Mouse (Mus musculus) heart, embryonic 14.5 days (tissue): Measurements from ENCODE around the gene Shank3. TPM values are rescaled to one million over a fixed set of nuclear protein-coding genes. Genes with fewer than 3 reads are reported as not detected.

Experiments used
- ATAC-seq: fragments of 200-750 bp; cut with Nextera tagmentation; 2 replicates; pipeline ENCODE4 v1.8.0; 2017; ENCODE audit warnings: low read depth, moderate TSS enrichment; ENCODE audit not compliant: insufficient number of reproducible peaks, insufficient read depth, low FRiP score
- H3K27ac ChIP-seq, 2 experiments: fragments of 200-500 bp in 1 of 2; fragments of 300-500 bp in 1 of 2; sonication (generic) in 1 of 2; replicated peaks in 1 of 2; 2 replicates each; pipeline ENCODE4 v1.5.1; 2012 to 2014; ENCODE audit warnings: low read depth in 2 of 2, low read length in 2 of 2, control low read depth in 1 of 2, mild to moderate bottlenecking in 1 of 2, mixed read lengths in 1 of 2; ENCODE audit not compliant: control insufficient read depth in 1 of 2, insufficient read depth in 1 of 2
- H3K27me3 ChIP-seq: fragments of 300-500 bp; sonication (generic); 2 replicates; pipeline ENCODE4 v1.6.1; 2014; ENCODE audit warnings: mild to moderate bottlenecking, low read length, control low read depth; ENCODE audit not compliant: control insufficient read depth, insufficient read depth
- H3K36me3 ChIP-seq: fragments of 300-500 bp; sonication (generic); 2 replicates; pipeline ENCODE4 v1.6.1; 2014; ENCODE audit warnings: mild to moderate bottlenecking, control low read depth, low read length, mixed read lengths; ENCODE audit not compliant: control insufficient read depth, insufficient read depth
- H3K4me1 ChIP-seq, 2 experiments: fragments of 200-500 bp in 1 of 2; fragments of 300-500 bp in 1 of 2; sonication (generic) in 1 of 2; 2 replicates each; pipeline ENCODE4 v1.6.1; 2012 to 2014; ENCODE audit warnings: low read length in 2 of 2, control low read depth in 1 of 2, mixed read lengths in 1 of 2; ENCODE audit not compliant: control insufficient read depth in 2 of 2, insufficient read depth in 2 of 2
- H3K4me2 ChIP-seq: fragments of 300-500 bp; sonication (generic); 2 replicates; pipeline ENCODE4 v1.6.1; 2014; ENCODE audit warnings: mild to moderate bottlenecking, low read length
- H3K4me3 ChIP-seq, 2 experiments: fragments of 200-500 bp in 1 of 2; fragments of 300-500 bp in 1 of 2; sonication (generic) in 1 of 2; 2 replicates each; pipeline ENCODE4 v1.5.1; 2012 to 2014; ENCODE audit warnings: low read length in 2 of 2, mild to moderate bottlenecking in 2 of 2, control low read depth in 1 of 2, low read depth in 1 of 2, moderate library complexity in 1 of 2; ENCODE audit not compliant: control insufficient read depth in 1 of 2, insufficient read depth in 1 of 2
- H3K9ac ChIP-seq: fragments of 300-500 bp; sonication (generic); 2 replicates; pipeline ENCODE4 v1.6.1; 2014; ENCODE audit warnings: mild to moderate bottlenecking, low read length
- H3K9me3 ChIP-seq: fragments of 300-500 bp; sonication (generic); 2 replicates; pipeline ENCODE4 v1.6.1; 2016; ENCODE audit warnings: low read length, control low read depth; ENCODE audit not compliant: control insufficient read depth
- WGBS: fragments of 180-500 bp; shearing (Covaris S2); extraction: QIAGEN DNeasy Blood & Tissue Kit; methylation state at CpG from one replicate; pipeline ENCODE4 v1.1.7; 2014; 5-methylcytosine and 5-hydroxymethylcytosine counted together
- polyA plus RNA-seq: library from polyadenylated mRNA; unstranded; fragments of >200 nt; fragmentation: Nextera tagmentation; extraction: Ambion mirVana; gene quantifications from 2 replicates; pipeline ENCODE4 v1.2.1, GENCODE M21; 2014

The Shank3 gene
- polyA plus RNA-seq, 1 experiment from 2014 or later, result 2.4 TPM

DNA sequence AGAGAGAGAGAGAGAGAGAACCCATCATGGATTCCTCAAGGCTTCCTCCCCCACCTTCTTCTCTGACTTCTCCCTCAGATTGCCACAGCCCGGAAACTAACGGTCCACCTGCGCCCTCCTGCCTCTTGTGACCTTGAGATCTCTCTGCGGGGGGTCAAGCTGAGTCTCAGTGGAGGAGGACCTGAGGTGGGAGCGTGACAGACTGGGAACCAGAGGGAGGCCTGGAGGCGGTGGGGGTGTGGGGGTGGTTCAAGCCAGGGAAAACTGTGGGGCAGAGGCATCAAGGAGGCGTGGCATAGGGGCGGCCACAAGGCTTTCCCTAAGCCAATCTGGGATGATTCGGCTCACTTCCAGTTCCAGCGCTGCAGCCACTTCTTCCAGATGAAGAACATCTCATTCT, 39.1 kb upstream of the Shank3 start:
- no peak overlapping the region for H3K4me2 ChIP-seq
- ATAC-seq, result no peak
- no peaks in the 10 kb centered on the region for H3K4me1 ChIP-seq
- H3K27ac ChIP-seq, result no peak overlapping the region
- H3K9ac ChIP-seq, result no peak overlapping the region
- no peak overlapping the region for H3K4me3 ChIP-seq
- H3K9me3 ChIP-seq, result no peaks in the 10 kb centered on the region
- no peaks in the 10 kb centered on the region for H3K36me3 ChIP-seq
- H3K27me3 ChIP-seq, result peaks cover 35% of the 10 kb centered on the region
- WGBS, result 54% methylated on average over 8 of the region's 10 CpGs

GRCm38 (mm10) chr15:89461321-89461720, 38.1 kb upstream of the Shank3 start:
- H3K9me3 ChIP-seq, result no peaks in the 10 kb centered on the region
- H3K4me2 ChIP-seq, result no peak overlapping the region
- no peaks in the 10 kb centered on the region for H3K36me3 ChIP-seq
- no peak overlapping the region for H3K27ac ChIP-seq
- no peak overlapping the region for H3K4me3 ChIP-seq
- no peaks in the 10 kb centered on the region for H3K4me1 ChIP-seq
- peaks cover 26% of the 10 kb centered on the region for H3K27me3 ChIP-seq
- H3K9ac ChIP-seq, result no peak overlapping the region
- no peak for ATAC-seq
- WGBS, result 68% methylated on average over 15 of the region's 15 CpGs

GRCm38 (mm10) chr15:89462176-89462575, 37.2 kb upstream of the Shank3 start:
- peaks cover 17% of the 10 kb centered on the region for H3K27me3 ChIP-seq
- H3K4me2 ChIP-seq, result no peak overlapping the region
- no peak for ATAC-seq
- H3K4me3 ChIP-seq, result no peak overlapping the region
- H3K36me3 ChIP-seq, result no peaks in the 10 kb centered on the region
- H3K4me1 ChIP-seq, result no peaks in the 10 kb centered on the region
- H3K9ac ChIP-seq, result no peak overlapping the region
- H3K9me3 ChIP-seq, result no peaks in the 10 kb centered on the region
- WGBS, result 70% methylated on average over 7 of the region's 7 CpGs
- no peak overlapping the region for H3K27ac ChIP-seq

- Histone ChIP-seq H3K9ac (no peak overlapping the region), H3K27me3 (peaks cover 3% of the 10 kb centered on the region; the same call in 1 of the 2 replicates), H3K4me2 (no peak overlapping the region), H3K36me3 (no peaks in the 10 kb centered on the region), H3K4me1 (no peaks in the 10 kb centered on the region), H3K27ac (no peak overlapping the region), H3K4me3 (no peak overlapping the region), H3K9me3 (no peaks in the 10 kb centered on the region)
- ATAC-seq, result no peak
- 39% methylated on average over 5 of the region's 5 CpGs for whole genome bisulfite sequencing
Measured at GRCm38 (mm10) chr15:89463334-89464235, 35.8 kb upstream of the Shank3 start.

DNA sequence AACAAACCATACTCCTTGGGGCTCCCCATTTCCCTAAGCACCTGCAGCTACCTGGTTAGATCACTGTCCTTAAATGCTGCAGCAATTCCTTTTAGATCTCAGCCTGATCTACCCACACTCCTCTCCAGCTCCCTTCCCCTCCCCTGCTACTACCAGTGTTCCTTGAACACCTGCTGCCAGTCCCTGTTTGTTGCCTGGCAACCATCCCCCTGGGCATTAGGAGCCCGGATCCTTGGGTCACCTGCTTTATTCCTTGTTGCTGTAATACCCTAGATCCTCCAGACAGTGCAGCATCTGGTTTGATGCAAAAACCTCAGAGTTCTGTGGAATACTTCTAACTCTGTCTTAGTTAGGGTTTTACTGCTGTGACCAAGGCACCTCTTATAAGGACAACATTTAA, 34.4 kb upstream of the Shank3 start:
- Histone ChIP-seq H3K4me3 (no peak overlapping the region), H3K4me1 (no peaks in the 10 kb centered on the region), H3K9ac (no peak overlapping the region), H3K27ac (no peak overlapping the region), H3K36me3 (no peaks in the 10 kb centered on the region), H3K4me2 (no peak overlapping the region), H3K27me3 (no peaks in the 10 kb centered on the region; the same call in 1 of the 2 replicates), H3K9me3 (no peaks in the 10 kb centered on the region)
- ATAC-seq, result no peak
- 9% methylated on average over 1 of the region's 1 CpGs for WGBS

- 36% methylated on average over 2 of the region's 2 CpGs for WGBS
- no peak overlapping the region for H3K4me3 ChIP-seq
- H3K9me3 ChIP-seq, result no peaks in the 10 kb centered on the region
- H3K36me3 ChIP-seq, result no peaks in the 10 kb centered on the region
- no peak for ATAC-seq
- no peaks in the 10 kb centered on the region for H3K27me3 ChIP-seq
- no peak overlapping the region for H3K9ac ChIP-seq
- no peak overlapping the region for H3K27ac ChIP-seq
- no peak overlapping the region for H3K4me2 ChIP-seq
- no peaks in the 10 kb centered on the region for H3K4me1 ChIP-seq
Measured at GRCm38 (mm10) chr15:89468577-89468976, 30.8 kb upstream of the Shank3 start.

DNA sequence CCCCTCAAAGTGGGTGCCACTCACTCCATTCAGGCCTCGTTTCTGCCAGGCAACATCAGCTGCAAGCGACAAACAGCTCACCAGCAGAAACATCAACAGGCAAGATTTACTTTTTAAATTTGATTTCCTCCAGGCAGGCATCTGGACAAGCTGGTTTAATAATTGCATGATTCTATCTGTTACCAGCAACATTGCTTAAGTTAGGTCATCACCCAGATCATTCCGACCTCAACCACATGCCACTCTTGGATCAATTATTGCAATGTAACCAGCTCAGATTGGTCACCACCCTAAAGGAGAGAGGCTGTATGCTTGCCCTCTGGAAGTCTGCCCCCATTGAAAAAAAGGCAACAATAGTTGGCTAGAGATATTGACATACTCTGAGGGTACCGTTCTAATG, 27.9 kb upstream of the Shank3 start:
- ATAC-seq, result no peak
- H3K27ac ChIP-seq, result no peak overlapping the region
- peaks cover 5 to 9% of the 10 kb centered on the region in 2 experiments; a peak in 3 of 4 replicates for H3K4me1 ChIP-seq
- no peak overlapping the region for H3K9ac ChIP-seq
- 83% methylated on average over 4 of the region's 4 CpGs for WGBS
- H3K4me2 ChIP-seq, result no peak overlapping the region
- H3K27me3 ChIP-seq, result no peaks in the 10 kb centered on the region
- H3K36me3 ChIP-seq, result no peaks in the 10 kb centered on the region
- no peak overlapping the region for H3K4me3 ChIP-seq
- H3K9me3 ChIP-seq, result no peaks in the 10 kb centered on the region
